Mouse (Mus musculus): Measurements from ENCODE around the gene Optc.

Gene Optc

DNA sequence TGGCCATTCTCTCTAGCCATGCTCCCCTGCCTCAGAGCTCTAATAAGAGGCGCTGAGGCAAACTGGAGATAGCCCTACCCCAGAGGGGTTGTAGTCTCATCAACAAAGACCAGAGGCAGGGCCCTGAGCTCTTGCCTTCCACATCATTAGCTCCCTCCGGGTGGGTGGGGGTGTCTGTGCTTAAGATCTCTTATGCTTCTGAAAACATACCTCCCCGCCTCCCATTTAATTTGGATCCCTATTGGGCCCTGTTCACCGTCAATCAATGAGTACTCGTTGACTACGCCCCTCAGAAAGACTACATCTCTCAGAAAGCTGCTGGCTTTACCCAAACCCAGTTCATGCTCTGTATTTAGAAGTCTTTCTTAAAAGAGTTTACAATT is 10.3 kb upstream of the Optc start:
- DNase-seq (ENCODE audit: low spot score), result no peak

DNA sequence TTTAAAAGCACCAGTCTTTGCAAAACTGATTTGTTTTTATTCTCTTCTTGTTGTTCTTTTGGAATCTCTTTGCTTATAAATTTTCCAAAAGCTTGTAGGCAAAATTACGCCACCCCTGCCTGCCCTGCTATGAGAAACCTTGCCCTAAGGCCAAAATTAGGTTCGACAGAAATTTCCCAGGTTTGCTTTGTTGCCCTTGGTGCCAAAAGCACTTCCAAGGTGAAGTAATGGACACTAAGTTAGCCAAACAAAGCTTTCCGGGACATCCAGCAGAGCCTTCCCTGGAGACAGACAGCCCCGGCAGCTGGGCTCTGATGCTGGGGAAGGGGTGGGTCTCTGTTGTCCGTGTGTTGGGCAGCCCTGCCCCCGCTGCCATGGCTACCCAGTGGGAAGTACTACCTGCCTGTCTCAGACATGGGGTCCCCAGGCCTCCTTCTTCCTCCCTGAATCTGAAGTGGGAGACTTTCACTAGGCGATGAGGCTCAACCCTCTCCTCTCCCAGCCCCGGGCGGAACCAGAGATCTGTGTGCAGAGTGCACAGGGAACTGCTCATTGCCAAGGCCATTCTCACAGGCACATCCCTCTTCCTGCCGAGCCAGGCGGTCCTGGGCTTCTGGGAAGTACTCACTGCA is 9.8 kb upstream of the Optc start:
- DNase-seq (ENCODE audit: low spot score), result peak; percentile 44

DNA sequence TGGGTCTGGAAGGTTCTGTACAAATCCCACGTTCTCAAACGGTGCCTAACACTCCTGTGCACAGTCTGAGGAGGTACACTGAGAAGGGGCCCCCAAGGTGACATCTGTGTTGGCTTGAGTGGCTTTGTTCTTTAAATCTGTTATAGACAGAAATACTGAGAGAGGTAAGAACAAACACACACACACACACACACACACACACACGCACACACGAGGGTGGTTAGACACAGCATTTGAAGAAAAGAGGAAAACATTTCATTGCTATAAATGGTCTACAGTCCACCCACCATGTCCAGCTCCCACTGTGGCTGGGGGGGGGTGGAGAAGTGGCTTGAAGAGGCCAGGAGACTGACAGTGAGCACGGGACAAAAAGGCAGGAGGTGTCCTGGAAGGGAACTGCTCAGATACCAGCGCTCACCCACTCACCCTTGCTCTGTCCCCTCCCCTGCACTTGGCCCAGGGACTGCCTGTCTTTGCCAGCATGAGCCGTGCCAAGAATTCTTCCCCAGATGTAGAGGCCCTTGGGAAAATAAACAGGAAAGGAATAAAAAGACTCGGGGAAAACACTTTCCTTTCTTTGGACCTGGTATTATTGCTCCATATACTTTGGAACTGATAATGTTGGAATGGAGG is 8.0 kb upstream of the Optc start:
- peak; percentile 73 for DNase-seq (ENCODE audit: low spot score)

DNA sequence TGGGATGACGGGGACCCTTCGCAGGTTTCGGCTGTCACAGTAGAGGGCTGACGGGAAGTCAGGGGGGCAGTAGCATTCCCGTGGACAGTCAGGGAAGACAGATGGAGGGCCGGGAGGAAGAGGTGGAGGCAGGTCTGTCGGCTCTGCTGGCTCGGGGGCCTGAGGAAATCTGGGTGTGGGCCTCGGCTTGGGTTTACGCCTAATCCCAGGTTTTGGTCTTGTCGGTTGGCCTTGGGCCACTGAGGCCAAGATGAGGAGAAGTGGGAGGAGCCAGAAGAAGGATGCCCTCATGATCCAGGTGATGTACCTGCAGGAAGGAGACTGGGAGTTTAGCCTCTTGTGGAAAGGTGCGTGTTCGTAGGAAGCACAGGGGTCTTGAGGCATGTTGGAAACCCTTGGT is 7.3 kb upstream of the Optc start:
- DNase-seq (ENCODE audit: low spot score), result no peak

DNA sequence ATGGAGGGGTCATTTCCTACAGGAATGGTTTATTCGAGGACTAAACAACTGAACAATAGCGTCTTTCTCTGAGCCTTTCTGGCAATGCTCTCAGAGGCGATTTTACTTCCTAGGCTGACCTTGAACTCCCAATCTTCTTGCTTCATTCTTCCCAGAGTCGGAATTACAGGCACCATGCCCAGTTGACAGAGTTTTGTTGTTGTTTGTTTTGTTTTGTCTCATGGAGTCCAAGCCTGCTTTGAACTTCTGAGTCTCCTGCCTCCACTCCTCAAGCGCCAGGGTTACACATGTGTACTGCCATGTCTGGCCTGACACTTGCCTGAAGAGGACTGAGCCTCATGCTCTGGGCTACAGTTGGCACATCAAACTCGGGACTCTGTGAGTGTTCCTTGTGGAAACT is 5.2 kb upstream of the Optc start:
- no peak for DNase-seq (ENCODE audit: low spot score)

DNA sequence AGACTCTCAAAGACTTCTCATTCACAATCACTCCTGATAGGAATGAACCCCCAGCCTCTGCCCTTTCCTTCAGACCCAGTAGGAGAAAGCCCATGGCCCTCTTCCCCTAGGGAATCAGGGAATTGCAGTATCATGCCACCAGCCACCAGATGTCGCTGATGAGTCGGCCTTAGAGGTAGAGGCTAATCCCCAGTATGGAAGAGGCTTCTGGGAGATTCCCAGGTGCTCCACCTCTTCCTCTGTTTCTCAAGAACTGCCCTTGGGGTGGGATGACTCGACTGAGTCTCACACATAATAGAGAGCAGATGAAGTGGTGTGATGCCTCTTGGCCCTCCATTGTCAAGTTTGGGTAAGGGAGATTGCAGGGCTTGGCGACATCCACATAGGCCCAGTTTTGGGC is 3.7 kb upstream of the Optc start:
- DNase-seq (ENCODE audit: low spot score), result peak; percentile 52

DNA sequence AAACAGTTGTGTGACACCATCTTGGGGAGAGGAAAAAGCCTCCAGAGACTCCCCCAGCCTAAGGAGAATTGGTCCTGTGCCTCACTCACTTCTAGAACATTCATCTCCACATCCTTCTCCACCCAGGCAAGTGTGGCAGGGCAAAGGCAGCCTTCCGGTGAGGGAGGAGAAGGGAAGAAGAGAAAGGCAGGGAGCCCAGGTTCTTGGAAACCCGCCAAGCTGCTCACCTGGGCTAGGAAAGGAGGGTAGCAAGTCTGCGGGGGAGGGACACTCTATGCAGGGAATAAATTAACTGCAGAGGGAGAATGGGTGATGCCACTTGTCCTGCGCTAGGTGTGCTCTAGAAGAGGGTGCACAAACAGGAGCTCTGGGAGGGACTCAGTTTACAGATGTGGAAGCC is 3.2 kb upstream of the Optc start:
- no peak for DNase-seq (ENCODE audit: low spot score)

DNA sequence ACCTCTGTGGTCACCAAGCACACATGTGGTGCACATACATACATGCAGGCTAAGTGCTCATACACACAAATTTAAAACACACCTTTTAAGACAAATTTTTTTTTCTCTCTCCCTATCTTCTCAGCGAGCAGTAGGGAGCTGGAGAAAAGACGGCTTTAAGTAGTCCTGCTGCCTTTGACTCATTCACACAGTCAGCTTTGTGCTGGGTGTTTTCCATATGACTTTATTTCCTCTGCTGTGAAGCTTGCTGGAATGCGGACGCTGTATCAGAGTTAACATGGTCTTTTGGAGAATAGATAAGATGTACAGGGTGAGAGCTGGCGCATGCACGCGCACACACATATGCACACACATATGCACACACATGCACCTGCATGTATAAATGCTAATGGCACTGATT is 2.3 kb upstream of the Optc start:
- DNase-seq (ENCODE audit: low spot score), result no peak

DNA sequence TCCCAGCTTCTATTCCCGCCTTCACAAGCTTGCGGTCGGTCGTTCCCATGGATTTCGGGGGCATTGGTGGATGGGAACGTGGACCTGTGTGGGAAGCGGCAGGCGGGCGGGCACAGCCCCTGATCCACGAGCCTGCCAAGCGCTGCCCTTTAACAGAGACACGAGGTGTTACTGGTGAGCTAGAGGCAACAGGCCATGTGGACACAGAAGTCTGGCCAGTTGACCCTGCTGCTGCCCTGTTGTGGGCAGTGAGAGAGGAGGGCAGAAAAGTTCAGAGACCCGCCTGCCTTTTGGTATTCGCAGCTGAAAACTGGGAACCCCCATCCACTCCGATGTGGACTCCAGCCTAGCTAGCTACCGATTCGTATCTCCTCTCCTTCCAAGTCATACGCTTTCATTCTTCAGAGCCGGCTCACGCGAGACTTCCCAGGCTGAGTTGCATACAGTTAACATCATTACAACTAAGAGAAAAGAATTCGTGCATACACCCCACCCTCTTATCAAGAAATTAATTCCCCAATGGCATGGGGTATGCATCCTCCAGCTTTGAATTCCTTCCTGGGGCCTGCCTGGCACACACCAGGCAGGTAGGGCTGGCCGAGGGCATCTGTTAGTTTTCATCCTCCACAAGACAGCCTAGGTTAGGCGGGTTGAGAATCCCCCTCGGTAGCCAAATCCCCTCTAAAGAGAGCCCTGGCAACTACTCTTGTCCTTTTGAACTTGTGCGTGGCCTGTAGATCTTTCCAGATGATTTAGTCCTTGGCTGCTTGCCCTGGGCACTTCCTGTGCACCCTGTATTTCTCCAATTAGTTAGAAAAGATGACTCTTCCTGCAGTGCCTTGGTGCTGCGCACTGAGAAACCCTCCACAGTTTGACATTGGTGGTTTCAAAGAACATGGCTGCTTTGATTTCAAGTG is 1.1 kb upstream of the Optc start:
- DNase-seq (ENCODE audit: low spot score), result peak; percentile 43

DNA sequence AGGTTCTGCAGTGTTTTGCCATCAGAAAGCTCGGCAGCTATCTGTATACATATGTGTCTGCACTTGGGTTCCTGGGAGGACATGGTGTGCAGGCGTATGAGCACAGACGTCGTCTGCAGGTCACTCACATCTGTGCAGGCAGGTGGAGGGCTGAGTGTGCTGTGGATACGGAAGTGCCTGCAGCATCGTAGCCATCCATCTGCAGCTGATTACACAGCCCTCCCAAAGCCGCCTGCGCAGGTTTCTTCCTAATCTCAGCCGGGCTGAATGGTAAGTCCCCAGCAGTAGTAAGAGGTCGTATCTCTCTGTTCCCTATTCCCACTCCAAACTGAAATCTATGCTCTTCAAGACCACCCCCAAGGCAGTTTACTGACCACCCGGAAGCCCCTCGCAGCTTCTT is 1.4 kb downstream of the Optc start:
- DNase-seq (ENCODE audit: low spot score), result no peak

DNA sequence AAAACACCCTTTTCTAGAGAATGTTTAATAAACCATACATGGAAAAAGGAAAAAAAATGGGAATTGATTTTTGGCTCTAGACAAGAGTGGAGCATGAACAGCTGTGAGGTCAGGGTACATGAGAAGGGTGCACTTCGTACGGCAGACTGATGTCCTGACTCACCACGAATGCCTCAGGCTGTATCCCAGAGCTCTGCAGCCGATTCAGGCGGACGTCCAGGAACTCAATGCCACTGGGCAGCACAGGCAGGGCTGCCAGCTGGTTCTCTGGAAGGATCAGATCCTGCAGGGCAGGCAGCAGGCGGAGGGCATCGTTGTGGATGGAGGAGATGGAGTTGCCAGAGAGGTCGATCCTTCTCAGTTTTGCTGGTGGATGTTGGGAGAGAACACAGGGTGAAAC is 7.0 kb downstream of the Optc start:
- no peak for DNase-seq (ENCODE audit: low spot score)

DNA sequence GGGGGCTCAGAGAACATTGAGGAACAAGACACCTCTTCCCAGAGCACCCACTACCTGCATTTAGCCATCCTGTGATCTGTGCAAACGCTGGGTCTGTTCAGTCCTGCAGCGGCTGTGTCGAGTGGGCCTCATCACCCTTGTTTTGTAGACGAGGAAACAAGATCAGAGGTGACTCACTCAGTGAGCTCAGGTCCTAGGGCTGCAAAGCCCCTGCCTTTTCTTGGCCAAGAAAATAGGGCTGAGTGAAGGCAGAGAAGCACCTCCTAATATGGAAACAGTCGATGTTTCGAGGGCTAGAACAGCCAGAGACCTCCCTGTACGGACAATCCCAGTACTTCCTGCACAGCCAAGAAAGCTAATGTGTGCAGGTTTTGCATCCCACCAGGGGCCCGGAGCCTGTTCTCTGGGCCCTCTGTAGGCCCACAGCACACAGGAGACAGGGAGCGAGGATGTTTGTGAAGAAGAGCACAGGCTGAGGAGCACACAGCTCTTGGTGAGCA is 8.7 kb downstream of the Optc start:
- no peak for DNase-seq (ENCODE audit: low spot score)

DNA sequence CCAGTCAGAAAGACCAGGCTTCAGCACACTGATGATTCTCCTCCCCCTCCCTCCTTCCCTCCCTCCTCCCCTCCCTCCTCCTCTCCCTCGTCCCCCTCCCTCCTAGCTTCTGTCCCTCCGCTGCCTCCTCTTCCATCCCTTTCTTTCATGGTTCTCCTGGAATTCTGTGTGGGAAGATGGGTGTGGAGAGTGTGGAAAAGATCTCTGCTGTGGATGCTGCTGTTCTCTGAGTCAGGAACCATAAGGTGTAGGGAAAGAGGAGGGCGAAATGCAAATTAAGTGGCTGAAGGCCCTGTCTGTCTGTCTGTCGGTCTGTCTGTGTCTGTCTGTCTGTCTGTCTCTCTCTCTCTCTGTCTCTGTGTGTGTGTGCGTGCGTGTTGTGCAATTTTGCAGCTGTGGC is 10.5 kb downstream of the Optc start:
- DNase-seq (ENCODE audit: low spot score), result no peak

DNA sequence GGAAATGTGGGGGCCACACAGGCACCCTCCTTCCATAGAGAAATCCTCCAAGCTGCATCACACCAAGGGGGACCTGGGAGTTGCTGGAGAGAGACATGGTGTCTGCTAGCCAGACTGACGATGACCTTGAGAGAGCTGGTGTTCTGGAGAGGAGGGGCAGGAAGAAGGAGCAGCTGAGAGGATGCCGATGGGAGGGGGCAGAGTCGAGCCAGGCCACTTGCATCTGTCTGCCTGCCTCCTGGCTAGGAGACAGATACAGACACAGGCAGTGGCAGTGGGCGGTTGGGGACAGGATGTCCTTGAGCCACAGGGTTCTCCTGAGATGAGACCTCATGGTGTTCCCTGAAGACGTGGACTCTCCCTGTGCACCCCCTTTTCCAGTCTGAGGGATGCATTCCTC is 16.3 kb downstream of the Optc start:
- no peak for DNase-seq (ENCODE audit: low spot score)

DNA sequence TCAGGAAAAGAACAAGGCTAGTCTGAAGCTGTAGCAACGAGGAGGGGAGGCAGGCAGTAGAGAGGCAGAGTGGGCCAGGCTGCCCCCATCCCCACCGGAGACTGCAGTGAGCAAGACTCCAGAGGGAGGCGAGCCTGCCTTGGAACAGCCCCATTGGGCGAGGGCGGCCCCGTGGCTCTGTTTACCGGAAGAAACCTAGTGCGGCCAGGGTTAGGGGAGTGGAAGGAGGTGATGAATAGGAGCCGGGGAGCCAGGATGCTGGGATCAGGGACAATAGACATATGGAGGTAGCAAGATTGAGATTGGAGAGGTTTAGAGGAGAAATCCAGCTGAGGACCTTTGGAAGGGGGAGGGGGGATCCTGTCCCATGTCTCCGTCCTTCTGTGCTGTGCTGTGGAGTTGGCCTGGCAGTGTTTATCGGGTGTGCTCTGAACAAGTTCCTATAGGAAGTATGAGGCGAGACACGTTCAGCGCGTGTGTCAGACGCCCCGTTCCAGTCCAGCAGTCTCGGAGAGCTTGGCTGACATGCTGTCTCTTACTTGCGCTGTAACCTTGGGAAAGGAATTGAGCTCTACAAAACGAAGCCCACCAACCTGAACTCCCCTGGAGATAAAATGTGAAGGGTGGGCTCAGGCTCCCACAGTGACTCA is 17.7 kb downstream of the Optc start:
- DNase-seq (ENCODE audit: low spot score), result no peak

DNA sequence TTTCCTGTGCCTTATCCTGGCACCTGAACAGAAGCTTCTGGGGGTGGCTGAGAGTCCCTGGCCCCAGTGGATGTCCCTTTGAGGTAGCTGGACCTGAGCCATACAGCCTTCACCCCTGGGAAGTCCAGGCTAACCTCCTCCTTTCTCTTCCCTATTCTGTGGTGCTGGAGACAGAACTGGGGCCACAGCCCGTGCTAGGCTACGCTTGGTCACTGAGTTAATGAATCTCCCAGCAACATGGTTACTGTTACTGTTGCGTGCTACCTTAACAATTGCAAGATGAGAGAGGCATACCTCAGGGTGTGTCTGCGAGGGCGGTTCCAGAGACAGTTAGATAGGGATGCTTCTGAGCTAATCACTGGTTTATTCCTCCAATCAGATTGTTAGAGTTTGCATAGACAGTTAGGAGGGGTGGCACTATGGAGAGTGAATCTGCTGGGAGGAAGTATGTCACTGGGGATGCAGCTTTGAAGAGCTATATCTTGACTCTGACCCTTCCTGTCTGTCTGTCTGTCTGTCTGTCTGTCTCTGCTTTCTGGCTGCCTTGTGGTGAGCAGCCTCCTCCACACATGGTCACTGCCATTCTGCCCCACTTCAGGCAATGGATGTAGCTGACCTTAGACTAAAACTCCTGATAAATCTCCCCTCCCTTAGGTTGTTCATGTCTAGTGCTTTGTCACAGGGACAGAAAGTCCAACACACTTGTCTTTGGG is 20.1 kb downstream of the Optc start:
- no peak for DNase-seq (ENCODE audit: low spot score)

DNA sequence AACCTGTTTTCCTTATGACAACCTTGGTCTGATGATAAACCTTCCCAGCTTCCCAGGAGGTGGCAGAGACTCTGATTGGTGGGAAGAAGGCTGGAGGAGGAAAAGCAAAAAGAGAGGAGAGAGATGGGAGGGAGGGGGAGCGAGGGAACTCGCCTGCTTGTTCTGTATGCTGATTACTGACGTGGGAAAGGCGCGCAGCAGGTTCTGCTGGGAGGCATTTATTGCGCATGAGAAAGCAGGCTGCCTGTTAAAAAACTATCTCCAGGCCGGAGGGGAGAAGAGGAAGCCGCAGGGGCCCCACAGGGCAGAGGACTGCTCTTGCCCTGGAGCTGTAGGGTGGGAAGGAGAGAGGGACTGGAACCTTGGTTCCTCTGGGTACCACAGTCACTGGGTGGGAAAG is 20.8 kb downstream of the Optc start:
- DNase-seq (ENCODE audit: low spot score), result no peak

DNA sequence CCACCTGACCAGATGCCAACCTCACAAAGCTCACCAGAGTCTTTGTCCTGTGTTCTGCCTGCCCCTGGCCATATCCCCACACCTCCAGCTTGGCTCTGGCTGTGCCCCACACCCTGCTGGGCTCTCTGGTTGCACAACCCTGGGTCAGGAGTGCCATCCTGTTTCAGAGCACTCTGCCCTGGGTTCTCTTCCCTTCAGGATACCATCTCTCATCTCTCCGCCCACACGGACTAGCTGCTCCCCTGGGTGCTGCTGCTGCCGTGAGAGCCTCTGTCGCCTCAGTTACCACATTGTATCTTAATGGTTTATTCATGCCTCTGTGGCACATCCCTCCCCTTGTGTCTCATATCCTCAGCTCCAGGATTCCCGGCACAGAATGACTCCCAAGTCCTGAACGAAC is 21.4 kb downstream of the Optc start:
- DNase-seq (ENCODE audit: low spot score), result no peak

DNA sequence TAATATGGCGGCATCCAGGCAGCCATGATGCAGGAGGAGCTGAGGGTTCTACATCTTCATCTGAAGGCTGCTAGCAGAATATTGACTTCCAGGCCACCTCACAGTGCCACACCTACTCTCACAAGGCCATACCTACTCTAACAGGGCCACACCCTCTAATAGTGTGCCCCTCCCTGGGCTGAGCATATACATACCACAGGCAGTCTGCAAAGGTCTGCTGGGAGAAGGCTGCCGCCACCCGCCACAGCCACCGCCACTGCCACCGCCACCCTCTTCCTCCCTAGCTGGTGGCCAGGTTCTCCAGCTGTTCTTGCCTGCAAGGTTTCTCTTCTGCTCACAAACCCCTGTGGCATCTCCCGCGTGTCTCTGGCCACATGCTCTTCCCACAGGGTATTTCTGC is 22.0 kb downstream of the Optc start:
- no peak for DNase-seq (ENCODE audit: low spot score)

DNA sequence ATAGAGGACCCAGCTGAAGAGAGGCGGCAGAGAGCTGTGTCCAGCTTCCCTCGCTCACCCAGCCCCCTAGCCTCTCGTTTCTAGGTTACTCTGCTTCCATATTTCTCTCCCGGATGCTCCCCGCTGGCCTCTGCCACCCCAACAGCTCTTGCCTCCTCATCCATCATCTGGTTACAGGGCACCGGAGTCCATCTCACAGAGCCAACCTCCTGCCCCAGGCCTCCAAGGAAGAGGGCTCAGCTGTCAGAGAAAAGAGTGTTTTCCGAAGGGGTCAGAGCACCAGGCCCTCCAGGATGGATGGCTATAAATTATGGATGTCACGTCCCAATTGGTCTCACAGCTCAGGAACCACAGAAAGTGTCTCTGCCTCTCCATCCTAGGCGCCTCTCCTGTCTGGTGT is 23.1 kb downstream of the Optc start:
- no peak for DNase-seq (ENCODE audit: low spot score)

DNA sequence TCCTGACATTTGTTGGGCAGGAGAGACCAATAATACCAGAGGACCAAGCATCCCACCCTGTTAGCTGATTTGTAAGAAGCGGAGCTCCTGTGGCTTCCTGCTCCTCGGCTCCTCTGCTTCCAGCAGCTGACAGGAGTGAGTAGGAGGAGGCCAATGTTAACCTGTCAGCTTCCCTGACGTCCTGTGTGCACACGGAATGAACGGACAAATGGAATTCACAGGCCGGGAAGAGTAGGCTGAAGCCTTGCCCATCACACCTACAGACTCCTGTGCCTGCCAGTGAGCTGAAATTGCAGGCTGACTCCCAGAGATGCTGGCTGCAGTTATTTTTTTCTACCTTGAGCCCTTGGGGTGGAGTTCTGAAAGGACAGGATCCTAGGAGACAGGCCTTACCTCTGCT is 23.7 kb downstream of the Optc start:
- DNase-seq (ENCODE audit: low spot score), result no peak

Measured in ovary, postnatal 10 days (tissue).